11 mouse cellular contexts compared by ENCODE assay signal in genomic region chr11:31555042-31555441, GRCm38 (mm10).
DNase-seq lines count a peak whose midpoint lies in the region; ATAC-seq and TF ChIP-seq lines count a peak whose summit lies in the region.
"Had no signal": no experiment of that assay in that cellular context is flagged by ENCODE, and none has a peak within 500 bp of the region (broad histone marks: within the 10 kb centered on the region; RNA-seq: fewer than 3 reads in every experiment).

No protein-coding gene starts in this region.

- H3K4me3 ChIP-seq in midbrain, postnatal 0 days (ENCODE audit: low read depth, low read length) = no peak overlapping the region
- H3K4me3 ChIP-seq in midbrain, embryonic 14.5 days (replicated peaks; ENCODE audit: low read depth, low read length) = no peak overlapping the region
- H3K4me3 ChIP-seq: embryonic facial prominence, embryonic 13.5 days; hindbrain, embryonic 15.5 days had no signal

- H3K27ac ChIP-seq in midbrain, postnatal 0 days (ENCODE audit: low read depth, low read length) = no peak overlapping the region
- no peak overlapping the region for H3K27ac ChIP-seq in midbrain, embryonic 14.5 days (replicated peaks; ENCODE audit: low read depth, low read length)
- H3K27ac ChIP-seq: embryonic facial prominence, embryonic 13.5 days; hindbrain, embryonic 15.5 days; liver, embryonic 14.5 days had no signal

- no peak overlapping the region for H3K4me2 ChIP-seq in midbrain, postnatal 0 days (ENCODE audit: low read depth, low read length, poor library complexity, severe bottlenecking)
- H3K4me2 ChIP-seq in midbrain, embryonic 14.5 days (ENCODE audit: low read length) = no peak overlapping the region
- H3K4me2 ChIP-seq: embryonic facial prominence, embryonic 13.5 days; hindbrain, embryonic 15.5 days had no signal

- 89% methylated on average over 4 of the region's 4 CpGs for WGBS in midbrain, postnatal 0 days
- WGBS in midbrain, embryonic 14.5 days = 96% methylated on average over 4 of the region's 4 CpGs

- no peak for TF ChIP-seq CTCF in midbrain, postnatal 0 days (IDR thresholded peaks at IDR 0.05)

- ATAC-seq in midbrain, postnatal 0 days (ENCODE audit: low FRiP score) = no peak
- no peak for ATAC-seq in midbrain, embryonic 14.5 days (ENCODE audit: low FRiP score, low TSS enrichment)
- no peak for ATAC-seq in monocyte, adult 5-6 weeks (replicated peaks; ENCODE audit: insufficient number of reproducible peaks, low FRiP score, low TSS enrichment, poor library complexity, severe bottlenecking)

- H3K9me3 ChIP-seq in midbrain, postnatal 0 days (ENCODE audit: low read length) = no peaks in the 10 kb centered on the region
- H3K9me3 ChIP-seq in midbrain, embryonic 14.5 days (ENCODE audit: control insufficient read depth, low read length) = no peaks in the 10 kb centered on the region
- H3K9me3 ChIP-seq: embryonic facial prominence, embryonic 13.5 days; hindbrain, embryonic 15.5 days had no signal

- H3K9ac ChIP-seq in midbrain, postnatal 0 days (replicated peaks; ENCODE audit: low read length, poor library complexity, severe bottlenecking) = no peak overlapping the region
- H3K9ac ChIP-seq in midbrain, embryonic 14.5 days (replicated peaks; ENCODE audit: low read length) = no peak overlapping the region
- H3K9ac ChIP-seq: embryonic facial prominence, embryonic 13.5 days; hindbrain, embryonic 15.5 days; liver, embryonic 14.5 days had no signal

- intact Hi-C loops in heart, postnatal 36 days (cut with DNase I) = loop anchor here (2.0 kb wide), 1 partner anchor 52 kb away; no protein-coding TSS in a partner anchor

- H3K36me3 ChIP-seq in midbrain, postnatal 0 days (ENCODE audit: insufficient read depth, low read length) = no peaks in the 10 kb centered on the region
- H3K36me3 ChIP-seq in midbrain, embryonic 14.5 days (ENCODE audit: control insufficient read depth, insufficient read depth, low read length) = no peaks in the 10 kb centered on the region
- H3K36me3 ChIP-seq: embryonic facial prominence, embryonic 13.5 days; hindbrain, embryonic 15.5 days had no signal

- H3K27me3 ChIP-seq in midbrain, postnatal 0 days (ENCODE audit: insufficient read depth, low read length) = no peaks in the 10 kb centered on the region
- no peaks in the 10 kb centered on the region for H3K27me3 ChIP-seq in midbrain, embryonic 14.5 days (ENCODE audit: control insufficient read depth, insufficient read depth, low read length)
- H3K27me3 ChIP-seq: embryonic facial prominence, embryonic 13.5 days; hindbrain, embryonic 15.5 days had no signal

- no peaks in the 10 kb centered on the region for H3K4me1 ChIP-seq in midbrain, postnatal 0 days (ENCODE audit: insufficient read depth, low read length)
- no peaks in the 10 kb centered on the region for H3K4me1 ChIP-seq in midbrain, embryonic 14.5 days (ENCODE audit: control insufficient read depth, insufficient read depth, low read length)
- H3K4me1 ChIP-seq: hindbrain, embryonic 15.5 days had no signal

- DNase-seq in midbrain, postnatal 0 days (ENCODE audit: low spot score) = peak; percentile 16
- no peak for DNase-seq in midbrain, embryonic 14.5 days
- peak; percentile 29 for DNase-seq in cerebellum, adult 8-10 months
- peak; percentile 45 to 56 for DNase-seq in heart, postnatal 36 days
- DNase-seq in kidney, postnatal 4 days = peak; percentile 53 to 74
- no peak for DNase-seq in thymus, postnatal 14 days
- DNase-seq in liver = no peak

Comparison
In these comparisons a context has a peak if more than half of its experiments do, and no peak if none do; other contexts are left out.
1. DNase-seq: peak in midbrain, postnatal 0 days (single experiment), cerebellum, adult 8-10 months (single experiment), heart, postnatal 36 days (2 of 2) and kidney, postnatal 4 days (2 of 2); none in midbrain, embryonic 14.5 days (single experiment), thymus, postnatal 14 days (single experiment) and liver (single experiment).